Mouse (Mus musculus) CH12.LX (cell line): ENCODE data around the gene Tmem117. TPM values are rescaled to one million over a fixed set of nuclear protein-coding genes. Genes with fewer than 3 reads are reported as not detected.

Source experiments
- DNase-seq: peaks from one replicate; pipeline ENCODE4 v3.0.0-alpha.2; 2013; ENCODE audit errors: extremely low read depth
- H3K27ac ChIP-seq: 2 replicates; pipeline ENCODE4 v1.5.1; 2012; ENCODE audit warnings: low read depth, mild to moderate bottlenecking, control low read depth, moderate library complexity; ENCODE audit not compliant: insufficient read depth
- H3K27me3 ChIP-seq: replicated peaks from 2 replicates; pipeline ENCODE3; 2012; ENCODE audit warnings: inconsistent platforms
- H3K36me3 ChIP-seq, 2 experiments: replicated peaks in 1 of 2; 2 replicates each; pipeline versions ENCODE3 to v1.6.1; 2012; ENCODE audit warnings: inconsistent platforms in 1 of 2, low read length in 1 of 2, mild to moderate bottlenecking in 1 of 2, mixed read lengths in 1 of 2, moderate library complexity in 1 of 2; ENCODE audit not compliant: control insufficient read depth in 1 of 2, insufficient read depth in 1 of 2
- H3K4me1 ChIP-seq, 2 experiments: 2 replicates each; pipeline ENCODE4 v1.6.1; 2012; ENCODE audit warnings: inconsistent platforms in 1 of 2, moderate library complexity in 1 of 2; ENCODE audit not compliant: insufficient read depth in 2 of 2, control insufficient read depth in 1 of 2
- H3K4me2 ChIP-seq: 2 replicates; pipeline ENCODE4 v1.6.1; 2012; ENCODE audit warnings: low read depth, mild to moderate bottlenecking, control low read depth; ENCODE audit not compliant: poor library complexity, insufficient read depth, severe bottlenecking
- H3K4me3 ChIP-seq, 3 experiments: fragments of 150-350 bp in 1 of 3; sonication (generic) in 1 of 3; replicated peaks in 1 of 3; 2 replicates each; pipeline versions ENCODE3 to v1.5.1; 2011 to 2012; ENCODE audit warnings: low read depth in 2 of 3, low read length in 2 of 3, mild to moderate bottlenecking in 2 of 3, moderate library complexity in 2 of 3, control low read depth in 1 of 3, improper control_type of control experiment in 1 of 3, inconsistent platforms in 1 of 3, mixed read lengths in 1 of 3; ENCODE audit not compliant: poor library complexity in 1 of 3
- H3K79me2 ChIP-seq: replicated peaks from 2 replicates; pipeline ENCODE4 v1.6.1; 2012; ENCODE audit warnings: mild to moderate bottlenecking, moderate library complexity; ENCODE audit not compliant: control insufficient read depth, poor library complexity, insufficient read depth, severe bottlenecking; ENCODE audit errors: extremely low read depth
- H3K9ac ChIP-seq: 2 replicates; pipeline ENCODE4 v1.6.1; 2012; ENCODE audit warnings: low read depth, mild to moderate bottlenecking, control low read depth, moderate library complexity; ENCODE audit not compliant: insufficient read depth
- H3K9me3 ChIP-seq: replicated peaks from 2 replicates; pipeline ENCODE3; 2012; ENCODE audit warnings: low read length, inconsistent platforms, mixed read lengths
- BHLHE40 ChIP-seq: IDR thresholded peaks from 2 replicates; pipeline ENCODE4 v1.6.1; 2011; ENCODE audit warnings: mild to moderate bottlenecking, low read depth, low read length, improper control_type of control experiment
- CHD2 ChIP-seq: IDR thresholded peaks from 2 replicates; pipeline ENCODE4 v1.6.1; 2011; ENCODE audit warnings: low read length, improper control_type of control experiment
- CTCF ChIP-seq, 2 experiments: IDR thresholded peaks in 1 of 2; conservative IDR thresholded peaks in 1 of 2; 2 replicates each; pipeline ENCODE4 v1.5.1; 2011 to 2012; ENCODE audit warnings: low read depth in 2 of 2, low read length in 2 of 2, improper control_type of control experiment in 1 of 2, inconsistent platforms in 1 of 2, mild to moderate bottlenecking in 1 of 2, moderate library complexity in 1 of 2
- EP300 ChIP-seq: IDR thresholded peaks from 2 replicates; pipeline ENCODE4 v1.6.1; 2011; ENCODE audit warnings: low read length, improper control_type of control experiment
- GABPA ChIP-seq: IDR thresholded peaks from 2 replicates; pipeline ENCODE4 v1.6.1; 2012; ENCODE audit warnings: low read depth, low read length, improper control_type of control experiment, inconsistent platforms; ENCODE audit not compliant: insufficient replicate concordance
- HCFC1 ChIP-seq: IDR thresholded peaks from 2 replicates; pipeline ENCODE4 v1.6.1; 2012; ENCODE audit warnings: low read depth, mild to moderate bottlenecking, inconsistent platforms, low read length, improper control_type of control experiment
- IRF4 ChIP-seq: IDR thresholded peaks from 2 replicates; pipeline ENCODE4 v1.6.1; 2014; ENCODE audit warnings: low read depth, mild to moderate bottlenecking, inconsistent platforms, low read length, improper control_type of control experiment
- JUN ChIP-seq: IDR thresholded peaks from 2 replicates; pipeline ENCODE4 v1.6.1; 2011; ENCODE audit warnings: low read depth, mild to moderate bottlenecking, low read length, improper control_type of control experiment, moderate library complexity; ENCODE audit not compliant: insufficient read depth
- JUND ChIP-seq: conservative IDR thresholded peaks from 2 replicates; pipeline ENCODE4 v1.6.1; 2011; ENCODE audit warnings: low read depth, low read length, improper control_type of control experiment
- MAX ChIP-seq: IDR thresholded peaks from 2 replicates; pipeline ENCODE4 v1.6.1; 2011; ENCODE audit warnings: low read length, improper control_type of control experiment
- MAZ ChIP-seq: IDR thresholded peaks from 2 replicates; pipeline ENCODE4 v1.6.1; 2012; ENCODE audit warnings: low read depth, mild to moderate bottlenecking, inconsistent platforms, low read length, improper control_type of control experiment, moderate library complexity
- MEF2A ChIP-seq: IDR thresholded peaks from 2 replicates; pipeline ENCODE4 v1.6.1; 2014; ENCODE audit warnings: low read depth, mild to moderate bottlenecking, inconsistent platforms, low read length, improper control_type of control experiment, borderline replicate concordance
- MXI1 ChIP-seq: IDR thresholded peaks from 2 replicates; pipeline ENCODE4 v1.6.1; 2011; ENCODE audit warnings: mild to moderate bottlenecking, low read depth, low read length, improper control_type of control experiment
- MYC ChIP-seq: IDR thresholded peaks from 2 replicates; pipeline ENCODE4 v1.6.1; 2011; ENCODE audit warnings: low read depth, mild to moderate bottlenecking, improper control_type of control experiment, low read length
- PAX5 ChIP-seq: IDR thresholded peaks from 2 replicates; pipeline ENCODE4 v1.6.1; 2012; ENCODE audit warnings: low read length, inconsistent platforms, mixed read lengths
- POLR2A ChIP-seq: IDR thresholded peaks from 2 replicates; pipeline ENCODE4 v1.6.1; 2011; ENCODE audit warnings: low read depth, mild to moderate bottlenecking, improper control_type of control experiment, low read length
- POLR2AphosphoS2 ChIP-seq: IDR thresholded peaks from 2 replicates; pipeline ENCODE4 v1.6.1; 2011; ENCODE audit warnings: low read depth, low read length, improper control_type of control experiment
- RAD21 ChIP-seq: IDR thresholded peaks from 2 replicates; pipeline ENCODE4 v1.6.1; 2011; ENCODE audit warnings: low read depth, mild to moderate bottlenecking, low read length, improper control_type of control experiment, moderate library complexity
- SMC3 ChIP-seq: IDR thresholded peaks from 2 replicates; pipeline ENCODE4 v1.6.1; 2011; ENCODE audit warnings: low read depth, low read length, improper control_type of control experiment
- TCF12 ChIP-seq: IDR thresholded peaks from 2 replicates; pipeline ENCODE4 v1.6.1; 2014; ENCODE audit warnings: low read depth, mild to moderate bottlenecking, inconsistent platforms, low read length, improper control_type of control experiment
- USF1 ChIP-seq: IDR thresholded peaks from 2 replicates; pipeline ENCODE4 v1.6.1; 2014; ENCODE audit warnings: low read depth, mild to moderate bottlenecking, inconsistent platforms, low read length, improper control_type of control experiment
- ZC3H11A ChIP-seq: IDR thresholded peaks from 2 replicates; pipeline ENCODE4 v1.6.1; 2012; ENCODE audit warnings: low read depth, mild to moderate bottlenecking, inconsistent platforms, low read length, improper control_type of control experiment
- dilution Hi-C: fragments of 300-500 bp; cut with MboI; formaldehyde crosslinking; loops from 2 replicates; pipeline ENCODE4 v1.14.3; 2020; ENCODE audit warnings: low sequenced_read_pairs; ENCODE audit not compliant: extremely low pct_unique_long_range_greater_than_20kb, extremely low pct_ligation_motif_present
- in situ Hi-C: fragments of 300-500 bp; cut with MboI; formaldehyde crosslinking; loops from 3 replicates; pipeline ENCODE4 v1.14.3; 2019; ENCODE audit warnings: low sequenced_read_pairs, low pct_ligation_motif_present, low pct_unique_long_range_greater_than_20kb, mixed read lengths
- polyA plus RNA-seq: library from polyadenylated mRNA; unstranded; fragments of >175 nt; gene quantifications from 2 replicates; pipeline ENCODE4 v1.2.1, GENCODE M21; 2012; ENCODE audit warnings: low read depth; ENCODE audit not compliant: insufficient read length
- total RNA-seq, 2 experiments: library from RNA; depleted of rRNA; stranded (reverse); fragments of 300-350 nt in 1 of 2; fragments of >200 nt in 1 of 2; gene quantifications; 2 replicates each; pipeline ENCODE4 v1.2.3; 2012 to 2014

Gene Tmem117
- total and polyA plus RNA-seq, 3 experiments, result not detected

DNA sequence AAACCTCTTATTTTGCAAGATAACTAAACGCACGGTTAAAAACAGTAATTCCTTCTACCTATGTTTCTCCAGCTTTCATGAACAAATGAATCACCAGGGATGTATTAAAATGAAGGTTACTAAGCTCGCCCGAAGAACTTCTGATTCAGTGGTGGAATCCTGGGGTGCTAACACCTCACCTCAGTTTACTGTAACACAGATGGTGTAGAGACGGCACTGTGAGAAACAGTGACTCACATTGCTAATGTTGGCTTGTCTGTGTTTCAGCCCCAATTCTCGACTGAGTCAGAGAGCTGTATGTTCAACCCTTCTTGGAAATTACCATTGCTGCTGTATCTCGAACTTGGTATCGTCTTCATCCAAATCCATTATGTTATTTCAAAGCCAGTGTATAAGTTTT is 21.3 kb upstream of the Tmem117 start:
- no peak for DNase-seq
- H3K27ac ChIP-seq, result no peak overlapping the region
- H3K4me3 ChIP-seq, result no peak overlapping the region
- H3K27me3 ChIP-seq, result no peaks in the 10 kb centered on the region
- peaks cover 0 to 5% of the 10 kb centered on the region in 2 experiments; a peak in 1 of 4 replicates for H3K4me1 ChIP-seq
- dilution Hi-C loops (no loop called here), in situ Hi-C loops (no loop called here)
- no peaks in the 10 kb centered on the region for H3K79me2 ChIP-seq
- H3K9me3 ChIP-seq, result no peaks in the 10 kb centered on the region
- no peak overlapping the region for H3K9ac ChIP-seq
- no peak for TF ChIP-seq JUND
- TF ChIP-seq CHD2, result no peak
- no peak for TF ChIP-seq BHLHE40
- TF ChIP-seq PAX5, result no peak
- TF ChIP-seq EP300, result no peak
- TF ChIP-seq MYC, result no peak
- no peak for TF ChIP-seq MXI1
- TF ChIP-seq MEF2A, result no peak
- no peak for TF ChIP-seq MAX
- no peak for TF ChIP-seq HCFC1
- TF ChIP-seq IRF4, result no peak
- TF ChIP-seq SMC3, result no peak
- no peak for TF ChIP-seq RAD21
- no peak for TF ChIP-seq MAZ
- TF ChIP-seq CTCF (conservative IDR thresholded peaks at IDR 0.05 in 1 of 2, IDR thresholded peaks at IDR 0.05 in 1 of 2; ENCODE audit: low read depth in 2 of 2, low read length in 2 of 2), result no peak
- no peak for TF ChIP-seq JUN
- TF ChIP-seq TCF12, result no peak
- TF ChIP-seq GABPA, result no peak
- H3K36me3 ChIP-seq, result no peaks in the 10 kb centered on the region
- H3K4me2 ChIP-seq, result no peak overlapping the region

DNA sequence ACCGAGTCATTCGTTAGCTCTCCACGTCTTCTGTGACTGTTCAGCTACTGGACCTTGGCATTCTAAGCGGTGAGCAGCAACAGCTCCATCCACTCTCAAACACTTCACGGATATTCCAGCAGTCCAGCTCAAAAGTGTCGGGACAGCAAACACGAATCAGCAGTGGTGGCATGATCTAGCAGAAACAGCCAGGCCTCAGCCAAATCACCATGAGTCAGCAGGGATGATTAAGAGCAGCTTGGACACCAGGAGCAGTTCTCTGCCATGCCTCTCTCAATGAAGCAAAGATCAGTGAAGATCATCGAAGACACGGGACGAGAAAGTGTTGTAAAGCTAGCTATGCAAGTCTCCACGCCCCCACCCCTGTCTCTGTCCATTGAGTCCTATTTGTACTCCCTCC is 13.0 kb upstream of the Tmem117 start:
- Histone ChIP-seq H3K9me3 (no peaks in the 10 kb centered on the region), H3K27ac (no peak overlapping the region), H3K4me3 (no peak overlapping the region), H3K4me2 (no peak overlapping the region), H3K36me3 (no peaks in the 10 kb centered on the region), H3K27me3 (no peaks in the 10 kb centered on the region), H3K79me2 (no peaks in the 10 kb centered on the region), H3K4me1 (no peaks in the 10 kb centered on the region), H3K9ac (no peak overlapping the region)
- no peak for TF ChIP-seq JUN
- no peak for TF ChIP-seq USF1
- TF ChIP-seq POLR2A, result no peak
- no peak for TF ChIP-seq POLR2AphosphoS2
- TF ChIP-seq ZC3H11A, result no peak
- TF ChIP-seq MEF2A, result no peak
- no peak for TF ChIP-seq MAZ
- in situ Hi-C loops (no loop called here), dilution Hi-C loops (no loop called here)
- DNase-seq, result no peak
